Mouse (Mus musculus) embryonic facial prominence, embryonic 13.5 days (tissue): ENCODE data around the gene Lpo. TPM values are rescaled to one million over a fixed set of nuclear protein-coding genes. Genes with fewer than 3 reads are reported as not detected.
"Not testable (repeated sequence)": the region's sequence is repeated elsewhere in the genome, so short reads cannot be mapped to it uniquely, and the experiment has no call there.

Experiments
- ATAC-seq: fragments of 200-750 bp; cut with Nextera tagmentation; 2 replicates; pipeline ENCODE4 v1.8.0; 2017; ENCODE audit warnings: low read depth; ENCODE audit not compliant: insufficient number of reproducible peaks, insufficient read depth, low FRiP score, low TSS enrichment
- H3K27ac ChIP-seq: fragments of 300-500 bp; sonication (generic); 2 replicates; pipeline ENCODE4 v1.5.1; 2015; ENCODE audit warnings: moderate library complexity, mild to moderate bottlenecking, inconsistent platforms
- H3K27me3 ChIP-seq: fragments of 300-500 bp; sonication (generic); 2 replicates; pipeline ENCODE4 v1.6.1; 2015; ENCODE audit warnings: mild to moderate bottlenecking, inconsistent platforms
- H3K36me3 ChIP-seq: fragments of 300-500 bp; sonication (generic); 2 replicates; pipeline ENCODE4 v1.6.1; 2015; ENCODE audit warnings: mild to moderate bottlenecking, inconsistent platforms
- H3K4me1 ChIP-seq: fragments of 300-500 bp; sonication (generic); 2 replicates; pipeline ENCODE4 v1.6.1; 2015; ENCODE audit warnings: inconsistent platforms
- H3K4me2 ChIP-seq: fragments of 300-500 bp; sonication (generic); 2 replicates; pipeline ENCODE4 v1.6.1; 2015; ENCODE audit warnings: moderate library complexity, mild to moderate bottlenecking, inconsistent platforms
- H3K4me3 ChIP-seq: fragments of 300-500 bp; sonication (generic); 2 replicates; pipeline ENCODE4 v1.5.1; 2015; ENCODE audit warnings: mild to moderate bottlenecking, inconsistent platforms
- H3K9ac ChIP-seq: fragments of 300-500 bp; sonication (generic); 2 replicates; pipeline ENCODE4 v1.6.1; 2015; ENCODE audit warnings: mild to moderate bottlenecking, inconsistent platforms
- H3K9me3 ChIP-seq: fragments of 300-500 bp; sonication (generic); 2 replicates; pipeline ENCODE4 v1.6.1; 2016; ENCODE audit warnings: inconsistent platforms
- WGBS: fragments of 180-500 bp; shearing (Covaris S2); methylation state at CpG from one replicate; pipeline ENCODE4 v1.1.7; 2015; ENCODE audit warnings: mixed read lengths; 5-methylcytosine and 5-hydroxymethylcytosine counted together
- polyA plus RNA-seq: library from polyadenylated mRNA; unstranded; fragments of >200 nt; fragmentation: Nextera tagmentation; extraction: Ambion mirVana; gene quantifications from 2 replicates; pipeline ENCODE4 v1.2.1, GENCODE M21; 2015

Gene Lpo
- 0.08 and 0.11 TPM in 2 replicates for polyA plus RNA-seq

DNA sequence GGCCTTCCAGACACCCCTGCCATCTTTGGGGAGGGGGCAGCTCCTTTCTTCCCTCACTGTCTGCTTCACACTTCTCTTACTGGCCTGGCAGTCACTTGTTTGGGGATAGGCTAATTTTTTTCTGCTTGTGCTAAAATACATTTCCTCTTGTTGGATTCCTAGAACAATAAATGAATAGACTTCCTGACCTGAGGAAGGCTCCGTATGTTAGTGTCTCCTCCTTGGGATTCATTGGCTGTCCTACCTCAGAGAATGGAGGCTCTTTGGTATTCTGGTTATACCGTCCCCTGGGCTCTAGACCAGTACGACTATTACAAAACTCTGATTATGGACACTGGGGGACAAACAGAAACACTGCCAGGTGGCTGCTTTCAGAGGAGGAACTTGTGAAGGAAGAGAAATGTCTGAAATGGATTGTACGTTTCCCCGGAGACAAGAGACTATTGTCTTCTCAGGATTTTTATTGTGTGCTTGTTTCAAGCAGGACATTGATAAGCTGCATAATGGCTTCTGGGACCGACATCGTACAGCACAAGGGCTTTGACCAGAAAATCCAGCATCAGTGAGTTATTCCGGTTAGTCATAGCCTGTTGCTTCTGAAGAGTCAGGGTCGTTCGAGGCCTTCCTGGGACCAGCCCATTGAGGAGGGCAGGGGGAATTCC lies at the start of gene Lpo:
Lpo (minus strand) TSS at position 51 of the 662 bp plus-strand sequence.
- Histone ChIP-seq H3K27ac (no peak within 1 kb of the TSS), H3K9ac (no peak within 1 kb of the TSS), H3K4me2 (no peak within 1 kb of the TSS), H3K36me3 (no peaks in the 10 kb centered on the region), H3K4me1 (no peaks in the 10 kb centered on the region), H3K9me3 (no peaks in the 10 kb centered on the region), H3K27me3 (no peaks in the 10 kb centered on the region), H3K4me3 (no peak within 1 kb of the TSS)
- WGBS, result 74% methylated on average over 10 of the region's 10 CpGs
- ATAC-seq, result no peak

DNA sequence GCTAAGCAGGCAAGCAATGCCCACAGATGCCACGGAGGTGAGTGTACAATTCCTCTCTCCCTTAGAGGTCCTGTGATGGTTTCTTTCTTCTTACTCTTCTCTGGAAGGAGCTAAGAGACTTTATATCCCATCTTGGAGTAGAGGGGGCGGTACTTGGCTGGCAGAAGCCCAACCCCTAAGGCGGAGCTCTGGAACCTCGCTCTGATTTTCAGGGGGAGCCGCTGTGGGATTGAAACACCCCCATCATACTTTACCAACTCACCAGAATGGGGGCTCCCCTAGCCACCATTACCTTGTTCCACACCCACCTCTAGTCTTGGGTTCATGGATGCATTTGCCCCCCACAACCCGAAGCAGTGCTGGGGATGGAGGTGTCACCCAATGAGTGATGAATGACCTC lies 47.3 kb upstream of the Lpo start, which contains the start of gene Epx:
Epx (minus strand) TSS at position 101 of the 400 bp plus-strand sequence.
- WGBS, result 82% methylated on average over 6 of the region's 6 CpGs

DNA sequence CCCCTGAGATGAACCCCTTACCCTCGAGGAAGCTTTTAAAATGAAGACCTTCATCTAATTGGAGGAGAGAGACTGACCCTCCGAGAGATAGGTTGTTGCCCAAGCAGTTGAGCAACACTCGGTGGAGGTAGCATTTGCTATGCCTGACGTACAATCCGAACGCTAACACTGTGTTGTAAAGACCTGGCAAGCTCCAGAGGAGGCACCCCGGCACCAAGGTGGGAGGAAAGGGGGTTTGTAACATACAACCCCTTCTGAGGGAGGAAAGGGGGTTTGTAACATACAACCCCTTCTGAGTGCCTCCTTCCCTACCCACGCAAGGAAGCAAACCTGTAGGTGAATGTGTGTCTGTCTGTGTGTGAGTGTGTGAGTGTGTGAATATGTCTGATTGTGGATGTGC lies 43.7 kb upstream of the Lpo start:
- H3K27ac ChIP-seq, result no peak overlapping the region
- H3K27me3 ChIP-seq, result no peaks in the 10 kb centered on the region
- H3K4me2 ChIP-seq, result no peak overlapping the region
- no peak for ATAC-seq
- H3K9me3 ChIP-seq, result no peaks in the 10 kb centered on the region
- no peaks in the 10 kb centered on the region for H3K36me3 ChIP-seq
- H3K9ac ChIP-seq, result no peak overlapping the region
- no peaks in the 10 kb centered on the region for H3K4me1 ChIP-seq
- 36% methylated on average over 8 of the region's 8 CpGs for WGBS
- H3K4me3 ChIP-seq, result no peak overlapping the region

More for the DNA sequence above, 47.3 kb upstream of the Lpo start, which contains the start of gene Epx:
- Histone ChIP-seq H3K27me3 (no peaks in the 10 kb centered on the region), H3K4me1 (no peaks in the 10 kb centered on the region), H3K27ac (no peak within 1 kb of the TSS), H3K4me2 (no peak within 1 kb of the TSS), H3K4me3 (no peak within 1 kb of the TSS), H3K9me3 (no peaks in the 10 kb centered on the region), H3K36me3 (no peaks in the 10 kb centered on the region), H3K9ac (no peak within 1 kb of the TSS)
- ATAC-seq, result no peak

DNA sequence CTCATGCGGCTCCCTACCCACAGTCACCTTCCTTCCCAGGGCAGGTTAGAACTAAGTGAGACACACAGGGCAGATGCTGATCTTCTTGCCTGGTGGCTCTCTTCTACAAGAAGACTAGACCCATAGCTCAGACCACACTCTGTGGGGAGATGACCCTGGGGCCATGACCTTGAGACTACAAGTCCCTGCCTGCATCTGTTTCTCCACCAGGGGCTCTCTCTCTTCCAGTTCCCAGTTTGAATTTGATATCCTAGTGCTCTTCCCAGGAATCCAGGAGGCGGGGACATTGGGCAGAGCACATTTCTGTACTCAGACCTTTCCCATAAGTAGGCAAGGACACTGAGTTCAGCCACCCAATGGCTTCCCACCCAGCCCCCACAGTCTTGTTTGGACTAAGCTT lies 42.0 kb upstream of the Lpo start:
- no peak overlapping the region for H3K4me3 ChIP-seq
- H3K4me1 ChIP-seq, result no peaks in the 10 kb centered on the region
- H3K27ac ChIP-seq, result no peak overlapping the region
- no peaks in the 10 kb centered on the region for H3K27me3 ChIP-seq
- H3K4me2 ChIP-seq, result no peak overlapping the region
- no peaks in the 10 kb centered on the region for H3K9me3 ChIP-seq
- 60% methylated on average over 2 of the region's 2 CpGs for WGBS
- no peaks in the 10 kb centered on the region for H3K36me3 ChIP-seq
- H3K9ac ChIP-seq, result no peak overlapping the region
- no peak for ATAC-seq

DNA sequence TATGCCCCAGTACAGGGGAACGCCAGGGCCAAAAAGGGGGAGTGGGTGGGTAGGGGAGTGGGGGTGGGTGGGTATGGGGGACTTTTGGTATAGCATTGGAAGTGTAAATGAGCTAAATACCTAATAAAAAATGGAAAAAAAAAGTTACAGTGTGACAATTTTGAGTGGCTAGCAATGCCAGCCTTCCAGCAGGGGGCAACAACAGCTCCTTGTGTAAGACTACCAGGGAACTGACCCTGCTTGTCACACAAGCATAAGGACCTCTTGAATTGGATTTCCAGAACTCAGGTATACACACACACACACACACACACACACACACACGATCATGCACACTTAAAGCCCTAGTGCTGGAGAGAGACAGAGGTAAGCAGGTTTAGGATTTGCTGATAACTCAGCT lies 38.8 kb upstream of the Lpo start:
- not testable (repeated sequence) for H3K4me3 ChIP-seq, H3K27ac ChIP-seq, H3K4me1 ChIP-seq, H3K9ac ChIP-seq, ATAC-seq, H3K9me3 ChIP-seq, H3K27me3 ChIP-seq, H3K4me2 ChIP-seq
- peaks cover 23% of the 10 kb centered on the region for H3K36me3 ChIP-seq
- 89% methylated on average over 1 of the region's 2 CpGs for WGBS

DNA sequence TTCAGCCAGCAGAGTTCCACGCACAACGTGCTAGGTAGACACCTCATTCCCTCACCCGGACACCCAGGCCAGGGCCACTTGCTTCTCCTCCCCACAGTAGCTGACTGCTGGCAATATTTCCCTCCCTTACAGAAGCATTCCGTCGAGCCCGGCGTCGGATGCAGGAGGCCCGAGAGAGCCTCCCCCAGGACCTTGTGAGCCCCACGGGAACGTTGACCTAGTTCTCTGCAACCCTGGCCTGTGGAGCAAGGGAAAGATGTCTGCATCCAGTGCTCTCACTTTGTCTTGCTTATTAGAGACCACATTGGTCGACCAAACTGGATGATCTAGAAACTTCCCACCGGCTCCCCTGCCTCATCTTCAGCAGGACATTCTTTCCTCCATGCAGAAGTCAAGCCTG lies 34.7 kb upstream of the Lpo start:
- no peak overlapping the region for H3K9ac ChIP-seq
- H3K36me3 ChIP-seq, result peaks cover 59% of the 10 kb centered on the region
- WGBS, result 89% methylated on average over 13 of the region's 13 CpGs
- no peak overlapping the region for H3K4me2 ChIP-seq
- H3K9me3 ChIP-seq, result no peaks in the 10 kb centered on the region
- no peak overlapping the region for H3K27ac ChIP-seq
- no peaks in the 10 kb centered on the region for H3K4me1 ChIP-seq
- no peak overlapping the region for H3K4me3 ChIP-seq
- no peak for ATAC-seq
- no peaks in the 10 kb centered on the region for H3K27me3 ChIP-seq

DNA sequence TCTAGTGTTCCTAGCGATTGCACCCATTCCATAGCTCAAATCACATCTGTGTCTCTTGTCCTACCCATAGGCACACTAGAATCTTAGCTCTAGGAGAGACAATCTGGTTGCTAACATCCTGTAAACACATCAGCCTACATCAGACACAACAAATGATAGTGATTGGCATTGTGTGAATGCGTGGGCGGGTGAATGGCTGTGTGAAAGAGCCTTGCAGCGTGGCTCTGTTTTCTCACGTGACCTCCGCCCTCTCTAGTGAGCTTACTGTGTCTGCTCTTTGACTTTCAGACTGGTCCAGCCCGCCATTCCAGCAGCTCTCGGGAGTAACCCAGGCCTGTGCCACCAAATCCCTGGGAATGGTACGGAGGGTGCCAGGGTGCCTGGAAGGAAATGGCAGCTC lies 32.3 kb upstream of the Lpo start:
- H3K27me3 ChIP-seq, result no peaks in the 10 kb centered on the region
- no peak overlapping the region for H3K4me3 ChIP-seq
- H3K36me3 ChIP-seq, result peaks cover 79% of the 10 kb centered on the region
- H3K27ac ChIP-seq, result no peak overlapping the region
- no peaks in the 10 kb centered on the region for H3K9me3 ChIP-seq
- 85% methylated on average over 9 of the region's 9 CpGs for WGBS
- H3K4me1 ChIP-seq, result no peaks in the 10 kb centered on the region
- H3K9ac ChIP-seq, result no peak overlapping the region
- H3K4me2 ChIP-seq, result no peak overlapping the region
- no peak for ATAC-seq

DNA sequence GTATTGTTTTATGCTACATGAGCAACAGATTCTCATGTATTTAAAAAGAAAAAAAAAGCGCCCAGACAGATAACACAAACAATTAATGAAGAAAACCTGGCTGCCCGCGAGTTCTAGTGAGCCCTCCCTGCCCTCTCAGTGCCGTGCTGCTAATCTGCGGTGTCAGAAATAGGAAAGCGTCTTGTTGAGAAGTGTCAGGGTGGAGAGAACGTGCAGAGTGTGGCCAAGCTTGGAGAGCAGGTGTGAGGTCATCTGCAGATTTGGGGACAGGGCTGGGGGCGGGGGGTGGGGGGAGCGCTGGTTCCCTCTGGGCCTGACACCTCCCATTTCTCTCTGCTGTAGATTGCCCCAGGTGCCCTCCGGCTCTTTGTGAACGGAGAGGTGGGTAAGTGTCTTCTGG lies 31.2 kb upstream of the Lpo start:
- H3K9ac ChIP-seq, result no peak overlapping the region
- 88% methylated on average over 11 of the region's 11 CpGs for WGBS
- no peaks in the 10 kb centered on the region for H3K27me3 ChIP-seq
- no peak overlapping the region for H3K4me2 ChIP-seq
- peaks cover 78% of the 10 kb centered on the region for H3K36me3 ChIP-seq
- H3K9me3 ChIP-seq, result no peaks in the 10 kb centered on the region
- ATAC-seq, result no peak
- no peak overlapping the region for H3K27ac ChIP-seq
- no peak overlapping the region for H3K4me3 ChIP-seq
- H3K4me1 ChIP-seq, result no peaks in the 10 kb centered on the region

DNA sequence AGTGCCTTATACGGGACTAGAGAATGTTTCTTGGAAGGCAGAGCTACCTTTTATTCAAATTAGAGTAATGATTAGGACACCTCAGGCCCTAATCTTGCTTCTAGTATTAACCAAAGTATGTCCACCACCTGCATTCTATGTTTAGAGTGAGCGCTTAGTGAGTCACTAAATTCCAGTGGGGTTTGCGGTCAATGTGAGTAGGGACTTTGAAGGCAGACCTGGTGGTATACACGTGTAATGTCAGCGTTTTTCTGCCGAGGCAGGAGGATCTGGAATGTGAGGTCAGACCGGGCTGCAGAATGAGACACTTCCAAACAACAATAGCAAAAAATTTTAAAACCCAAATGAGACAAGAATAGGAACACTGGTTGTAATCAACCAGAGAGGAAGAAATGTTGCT lies 26.5 kb upstream of the Lpo start:
- no peaks in the 10 kb centered on the region for H3K27me3 ChIP-seq
- WGBS, result 89% methylated on average over 7 of the region's 7 CpGs
- ATAC-seq, result no peak
- no peak overlapping the region for H3K4me2 ChIP-seq
- H3K4me3 ChIP-seq, result no peak overlapping the region
- no peaks in the 10 kb centered on the region for H3K9me3 ChIP-seq
- H3K36me3 ChIP-seq, result peaks cover 34% of the 10 kb centered on the region
- peaks cover 4% of the 10 kb centered on the region for H3K4me1 ChIP-seq
- no peak overlapping the region for H3K9ac ChIP-seq
- no peak overlapping the region for H3K27ac ChIP-seq

DNA sequence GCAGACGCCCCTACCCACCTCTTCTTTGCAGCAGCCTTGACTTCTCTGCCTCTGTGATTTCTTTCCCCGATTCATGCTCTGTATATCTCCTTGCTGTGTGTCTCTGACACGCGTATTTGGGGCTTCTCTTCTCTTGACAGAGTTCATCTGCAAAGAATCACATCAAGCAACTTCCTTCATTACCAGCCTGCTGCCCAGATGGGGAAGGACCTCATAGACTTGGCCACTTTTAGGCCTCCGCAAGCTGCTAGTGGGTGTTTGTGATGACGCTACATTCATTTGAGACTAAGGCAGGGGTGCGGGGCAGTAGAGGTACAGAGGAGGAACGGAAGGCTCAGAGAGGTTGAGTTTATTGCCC lies 25.5 kb upstream of the Lpo start:
- Histone ChIP-seq H3K4me1 (peaks cover 4% of the 10 kb centered on the region), H3K4me3 (peak overlapping the region; percentile 65), H3K27me3 (no peaks in the 10 kb centered on the region), H3K36me3 (peaks cover 28% of the 10 kb centered on the region), H3K9ac (peak overlapping the region; percentile 73), H3K9me3 (no peaks in the 10 kb centered on the region), H3K4me2 (peak overlapping the region; percentile 80), H3K27ac (peak overlapping the region; percentile 44; the same call in 1 of the 2 replicates)
- 39% methylated on average over 8 of the region's 8 CpGs for WGBS
- ATAC-seq, result 0 out of 2 replicates have a peak, but pooled peaks have one; percentile 24

DNA sequence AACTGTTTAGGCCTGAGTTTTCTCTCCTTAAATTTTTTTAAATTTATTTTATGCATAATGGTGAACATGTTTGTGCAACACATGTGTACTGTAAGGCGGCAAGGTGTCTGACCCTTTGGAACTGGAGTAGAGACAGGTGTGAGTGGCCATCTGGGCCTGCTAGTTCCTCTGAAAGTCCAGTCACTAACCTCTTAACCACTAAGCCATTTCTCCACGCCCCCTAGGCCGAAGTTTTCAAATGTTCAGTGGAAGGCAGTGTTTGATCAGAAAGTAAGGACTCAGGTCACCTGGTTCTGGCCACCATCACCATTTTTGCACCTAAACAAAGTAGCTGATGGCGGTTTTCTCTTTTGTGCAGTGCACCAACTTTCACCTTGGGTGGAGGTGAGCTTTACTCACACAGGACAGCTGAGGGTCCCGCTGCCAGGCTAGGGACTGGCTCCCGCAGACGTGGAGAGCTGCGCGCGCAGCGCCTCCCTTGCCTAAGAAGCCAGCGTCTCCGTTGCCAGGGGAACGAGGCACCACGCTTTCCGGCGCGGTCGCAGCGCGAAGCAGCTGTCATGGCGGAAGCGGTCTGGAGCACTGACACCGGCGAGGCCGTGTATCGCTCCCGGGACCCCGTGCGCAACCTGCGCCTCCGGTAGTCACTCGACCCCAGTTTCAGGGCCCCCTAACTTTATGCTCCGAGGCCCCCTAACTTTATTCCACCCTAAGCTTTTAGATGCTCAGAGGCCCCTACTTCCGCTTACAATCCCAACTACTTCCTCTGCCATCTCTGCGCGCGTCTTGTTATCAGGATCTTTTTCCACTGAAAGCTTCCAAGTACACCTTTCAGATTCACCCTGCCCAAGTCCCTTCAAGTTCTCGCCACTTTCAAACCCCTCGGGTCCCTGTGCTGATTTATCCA lies 24.9 kb upstream of the Lpo start, which contains the start of gene Mks1:
Mks1 (plus strand) TSS at position 526 of the 907 bp plus-strand sequence.
- H3K9ac ChIP-seq, result peak within 1 kb of the TSS; percentile 73
- peaks cover 4% of the 10 kb centered on the region for H3K4me1 ChIP-seq
- peaks cover 21% of the 10 kb centered on the region for H3K36me3 ChIP-seq
- ATAC-seq, result peak; percentile 89
- peak within 1 kb of the TSS; percentile 80 for H3K4me2 ChIP-seq
- peak within 1 kb of the TSS; percentile 65 for H3K4me3 ChIP-seq
- 5% methylated on average over 40 of the region's 40 CpGs for WGBS
- peak within 1 kb of the TSS; percentile 44; the same call in 1 of the 2 replicates for H3K27ac ChIP-seq
- no peaks in the 10 kb centered on the region for H3K9me3 ChIP-seq
- H3K27me3 ChIP-seq, result no peaks in the 10 kb centered on the region

DNA sequence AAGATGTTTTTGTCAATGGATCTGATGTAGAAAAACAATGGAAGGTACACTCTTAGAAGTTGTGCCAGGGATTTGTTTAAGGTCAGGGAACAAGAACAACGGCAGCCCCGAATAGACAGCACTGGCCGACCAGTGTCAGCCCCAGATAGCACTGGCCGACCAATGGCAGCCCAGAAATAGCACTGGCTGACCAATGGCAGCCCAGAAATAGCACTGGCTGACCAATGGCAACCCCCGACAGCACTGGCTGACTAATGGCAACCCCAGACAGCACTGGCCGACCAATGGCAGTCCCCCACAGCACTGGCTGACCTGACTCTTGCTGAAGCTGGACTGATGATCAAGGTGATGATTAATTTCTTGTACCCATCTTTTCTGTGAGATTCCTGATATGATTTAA lies 19.8 kb upstream of the Lpo start:
- 75% methylated on average over 6 of the region's 6 CpGs for WGBS
- no peak overlapping the region for H3K4me3 ChIP-seq
- H3K36me3 ChIP-seq, result no peaks in the 10 kb centered on the region
- no peaks in the 10 kb centered on the region for H3K4me1 ChIP-seq
- no peak overlapping the region for H3K27ac ChIP-seq
- no peaks in the 10 kb centered on the region for H3K9me3 ChIP-seq
- H3K4me2 ChIP-seq, result no peak overlapping the region
- H3K27me3 ChIP-seq, result no peaks in the 10 kb centered on the region
- no peak overlapping the region for H3K9ac ChIP-seq
- no peak for ATAC-seq
